Mouse (Mus musculus) kidney, embryonic 14.5 days (tissue): ENCODE data around the gene Faap100. TPM values are rescaled to one million over a fixed set of nuclear protein-coding genes. Genes with fewer than 3 reads are reported as not detected.

Experiments
- ATAC-seq: fragments of 200-750 bp; cut with Nextera tagmentation; 2 replicates; pipeline ENCODE4 v1.8.0; 2017; ENCODE audit warnings: moderate number of reproducible peaks, mild to moderate bottlenecking, moderate TSS enrichment, moderate library complexity; ENCODE audit not compliant: low FRiP score, low TSS enrichment
- H3K27ac ChIP-seq: fragments of 300-500 bp; sonication (generic); 2 replicates; pipeline ENCODE4 v1.5.1; 2014; ENCODE audit warnings: low read depth, mild to moderate bottlenecking, low read length, moderate library complexity, mixed read lengths
- H3K27me3 ChIP-seq: fragments of 300-500 bp; sonication (generic); 2 replicates; pipeline ENCODE4 v1.6.1; 2014; ENCODE audit warnings: mild to moderate bottlenecking, low read length; ENCODE audit not compliant: control insufficient read depth, insufficient read depth
- H3K36me3 ChIP-seq: fragments of 300-500 bp; sonication (generic); 2 replicates; pipeline ENCODE4 v1.6.1; 2014; ENCODE audit warnings: low read length, mixed read lengths; ENCODE audit not compliant: control insufficient read depth, insufficient read depth
- H3K4me1 ChIP-seq: fragments of 300-500 bp; sonication (generic); 2 replicates; pipeline ENCODE4 v1.6.1; 2014; ENCODE audit warnings: low read length, mixed read lengths; ENCODE audit not compliant: control insufficient read depth, insufficient read depth
- H3K4me2 ChIP-seq: fragments of 300-500 bp; sonication (generic); replicated peaks from 2 replicates; pipeline ENCODE4 v1.6.1; 2014; ENCODE audit warnings: low read depth, mild to moderate bottlenecking, low read length
- H3K4me3 ChIP-seq: fragments of 300-500 bp; sonication (generic); 2 replicates; pipeline ENCODE4 v1.5.1; 2014; ENCODE audit warnings: mild to moderate bottlenecking, low read length
- H3K9ac ChIP-seq: fragments of 300-500 bp; sonication (generic); 2 replicates; pipeline ENCODE4 v1.6.1; 2014; ENCODE audit warnings: low read depth, mild to moderate bottlenecking, low read length, moderate library complexity
- H3K9me3 ChIP-seq: fragments of 300-500 bp; sonication (generic); 2 replicates; pipeline ENCODE4 v1.6.1; 2016; ENCODE audit warnings: low read length; ENCODE audit not compliant: control insufficient read depth
- WGBS: fragments of 180-500 bp; shearing (Covaris S2); extraction: QIAGEN DNeasy Blood & Tissue Kit; methylation state at CpG from one replicate; pipeline ENCODE4 v1.1.7; 2014; 5-methylcytosine and 5-hydroxymethylcytosine counted together
- microRNA-seq: library from miRNA; unstranded; fragments of <30 nt; microRNA quantifications from one replicate; pipeline ENCODE4, GENCODE M21; 2016
- polyA plus RNA-seq: library from polyadenylated mRNA; unstranded; fragments of >200 nt; fragmentation: Nextera tagmentation; extraction: Ambion mirVana; gene quantifications from 2 replicates; pipeline ENCODE4 v1.2.1, GENCODE M21; 2014

Faap100 gene
- polyA plus RNA-seq, 1 experiment from 2014 or later: 40.3 TPM

- H3K9ac ChIP-seq: no peak overlapping the region
- no peak overlapping the region for H3K4me3 ChIP-seq
- H3K4me2 ChIP-seq: no peak overlapping the region
- no peak overlapping the region for H3K27ac ChIP-seq
- no peak for ATAC-seq
- H3K9me3 ChIP-seq: no peaks in the 10 kb centered on the region
- no peaks in the 10 kb centered on the region for H3K36me3 ChIP-seq
- no peaks in the 10 kb centered on the region for H3K27me3 ChIP-seq
- peaks cover 14% of the 10 kb centered on the region for H3K4me1 ChIP-seq
- 92% methylated on average over 10 of the region's 10 CpGs for WGBS
Observed at GRCm38 (mm10) chr11:120320156-120320555, 58.4 kb downstream of the Faap100 start.

GRCm38 (mm10) chr11:120319310-120319709, 59.3 kb downstream of the Faap100 start:
- no peak overlapping the region for H3K27ac ChIP-seq
- no peak overlapping the region for H3K4me3 ChIP-seq
- no peaks in the 10 kb centered on the region for H3K27me3 ChIP-seq
- no peaks in the 10 kb centered on the region for H3K9me3 ChIP-seq
- H3K4me2 ChIP-seq: no peak overlapping the region
- H3K4me1 ChIP-seq: peaks cover 14% of the 10 kb centered on the region
- WGBS: 96% methylated on average over 5 of the region's 5 CpGs
- no peaks in the 10 kb centered on the region for H3K36me3 ChIP-seq
- H3K9ac ChIP-seq: no peak overlapping the region
- ATAC-seq: no peak

Small RNA genes within 50 kb of the gene (microRNA-seq; reads per million reads assigned to microRNA genes)
- gene Gm23419: not detected
- 1.7 reads per million for gene Mir6935

Other genes with a start within 250 kb of the Faap100 start
- gene Slc38a10, start 227.4 kb downstream of the Faap100 start, polyA plus RNA-seq: 81.2 and 89.0 TPM in 2 replicates
- gene Bahcc1, start 145.8 kb downstream of the Faap100 start, polyA plus RNA-seq: 20.3 and 27.2 TPM in 2 replicates
- gene Actg1, start 30.2 kb downstream of the Faap100 start, polyA plus RNA-seq: 2,303 and 2,603 TPM in 2 replicates
- gene Fscn2, start 17.2 kb downstream of the Faap100 start, polyA plus RNA-seq: 0.62 and 1.6 TPM in 2 replicates
- 25.0 and 45.4 TPM in 2 replicates for gene Nploc4, start 58.9 kb upstream of the Faap100 start, polyA plus RNA-seq
- gene Tspan10, start 63.9 kb upstream of the Faap100 start, polyA plus RNA-seq: not detected in 2 replicates
- gene Pde6g, start 74.7 kb upstream of the Faap100 start, polyA plus RNA-seq: 0.17 and 0.20 TPM in 2 replicates
- 14.8 and 18.2 TPM in 2 replicates for gene Oxld1, start 79.3 kb upstream of the Faap100 start, polyA plus RNA-seq
- 27.4 and 32.8 TPM in 2 replicates for gene Ccdc137, start 79.4 kb upstream of the Faap100 start, polyA plus RNA-seq
- gene Arl16, start 88.8 kb upstream of the Faap100 start, polyA plus RNA-seq: 46.4 and 51.5 TPM in 2 replicates
- gene Mrpl12, start 105.8 kb upstream of the Faap100 start, polyA plus RNA-seq: 176 and 218 TPM in 2 replicates
- gene Slc25a10, start 113.1 kb upstream of the Faap100 start, polyA plus RNA-seq: 65.3 and 79.1 TPM in 2 replicates
- 2.0 and 2.4 TPM in 2 replicates for gene Gcgr, start 151.9 kb upstream of the Faap100 start, polyA plus RNA-seq
- gene Mcrip1, start 171.0 kb upstream of the Faap100 start, polyA plus RNA-seq: 236 and 265 TPM in 2 replicates
- gene Ppp1r27, start 172.4 kb upstream of the Faap100 start, polyA plus RNA-seq: 0.58 and 0.89 TPM in 2 replicates
- gene P4hb, start 194.5 kb upstream of the Faap100 start, polyA plus RNA-seq: 558 and 716 TPM in 2 replicates
- gene Arhgdia, start 202.9 kb upstream of the Faap100 start, polyA plus RNA-seq: 454 and 612 TPM in 2 replicates
- gene Alyref, start 219.6 kb upstream of the Faap100 start, polyA plus RNA-seq: 594 and 799 TPM in 2 replicates
- 212 and 242 TPM in 2 replicates for gene Anapc11, start 219.7 kb upstream of the Faap100 start, polyA plus RNA-seq
- 14.8 and 19.5 TPM in 2 replicates for gene Npb, start 229.7 kb upstream of the Faap100 start, polyA plus RNA-seq
- 82.7 and 83.5 TPM in 2 replicates for gene Pcyt2, start 239.2 kb upstream of the Faap100 start, polyA plus RNA-seq
- gene Sirt7, start 246.5 kb upstream of the Faap100 start, polyA plus RNA-seq: 23.8 and 28.6 TPM in 2 replicates